Mouse (Mus musculus): ENCODE measurements around the gene Kdm4b.

The Kdm4b gene

GRCm38 (mm10) chr17:56371029-56371660 lies 45.3 kb downstream of the Kdm4b start:
- in situ Hi-C loops (cut with MboI; ENCODE audit: low pct_unique_long_range_greater_than_20kb in 1 of 2, low sequenced_read_pairs in 2 of 2, unreplicated experiment in 1 of 2), result loop anchor here in 1 of 2 experiments (25.0 kb wide), 1 partner anchor 291 kb away; the partner anchor contains the start of gene Ranbp3

GRCm38 (mm10) chr17:56372109-56372508 lies 46.2 kb downstream of the Kdm4b start:
- in situ Hi-C loops (cut with MboI; ENCODE audit: low pct_unique_long_range_greater_than_20kb in 1 of 2, low sequenced_read_pairs in 2 of 2, unreplicated experiment in 1 of 2), result loop anchor here in 1 of 2 experiments (25.0 kb wide), 1 partner anchor 290 kb away; the partner anchor contains the start of gene Ranbp3

GRCm38 (mm10) chr17:56373136-56374034 lies 47.5 kb downstream of the Kdm4b start:
- in situ Hi-C loops (cut with MboI; ENCODE audit: low pct_unique_long_range_greater_than_20kb in 1 of 2, low sequenced_read_pairs in 2 of 2, unreplicated experiment in 1 of 2), result loop anchor here in 1 of 2 experiments (25.0 kb wide), 1 partner anchor 289 kb away; the partner anchor contains the start of gene Ranbp3

- in situ Hi-C loops (cut with MboI; ENCODE audit: low pct_unique_long_range_greater_than_20kb in 1 of 2, low sequenced_read_pairs in 2 of 2, unreplicated experiment in 1 of 2), result loop anchor here in 1 of 2 experiments (25.0 kb wide), 1 partner anchor 287 kb away; the partner anchor contains the start of gene Ranbp3
Observed at GRCm38 (mm10) chr17:56374851-56375250, 49.0 kb downstream of the Kdm4b start.

- in situ Hi-C loops (cut with MboI; ENCODE audit: low pct_unique_long_range_greater_than_20kb in 1 of 2, low sequenced_read_pairs in 2 of 2, unreplicated experiment in 1 of 2), result no loop called here
Observed at GRCm38 (mm10) chr17:56379281-56379834, 53.5 kb downstream of the Kdm4b start.

GRCm38 (mm10) chr17:56380286-56380685 lies 54.4 kb downstream of the Kdm4b start:
- in situ Hi-C loops (cut with MboI; ENCODE audit: low pct_unique_long_range_greater_than_20kb in 1 of 2, low sequenced_read_pairs in 2 of 2, unreplicated experiment in 1 of 2), result no loop called here

- in situ Hi-C loops (cut with MboI; ENCODE audit: low pct_unique_long_range_greater_than_20kb in 1 of 2, low sequenced_read_pairs in 2 of 2, unreplicated experiment in 1 of 2), result no loop called here
Observed at GRCm38 (mm10) chr17:56381183-56381582, 55.3 kb downstream of the Kdm4b start.

GRCm38 (mm10) chr17:56382997-56383396 lies 57.1 kb downstream of the Kdm4b start:
- in situ Hi-C loops (cut with MboI; ENCODE audit: low pct_unique_long_range_greater_than_20kb in 1 of 2, low sequenced_read_pairs in 2 of 2, unreplicated experiment in 1 of 2), result no loop called here

- in situ Hi-C loops (cut with MboI; ENCODE audit: low pct_unique_long_range_greater_than_20kb in 1 of 2, low sequenced_read_pairs in 2 of 2, unreplicated experiment in 1 of 2), result no loop called here
Observed at GRCm38 (mm10) chr17:56384903-56385302, 59.0 kb downstream of the Kdm4b start.

GRCm38 (mm10) chr17:56387612-56388011 lies 61.8 kb downstream of the Kdm4b start:
- in situ Hi-C loops (cut with MboI; ENCODE audit: low pct_unique_long_range_greater_than_20kb in 1 of 2, low sequenced_read_pairs in 2 of 2, unreplicated experiment in 1 of 2), result no loop called here

- in situ Hi-C loops (cut with MboI; ENCODE audit: low pct_unique_long_range_greater_than_20kb in 1 of 2, low sequenced_read_pairs in 2 of 2, unreplicated experiment in 1 of 2), result no loop called here
Observed at GRCm38 (mm10) chr17:56393238-56393637, 67.4 kb downstream of the Kdm4b start.

- in situ Hi-C loops (cut with MboI; ENCODE audit: low pct_unique_long_range_greater_than_20kb in 1 of 2, low sequenced_read_pairs in 2 of 2, unreplicated experiment in 1 of 2), result no loop called here
Observed at GRCm38 (mm10) chr17:56393889-56394288, 68.0 kb downstream of the Kdm4b start.

GRCm38 (mm10) chr17:56396051-56396450 lies 70.2 kb downstream of the Kdm4b start:
- in situ Hi-C loops (cut with MboI; ENCODE audit: low pct_unique_long_range_greater_than_20kb in 1 of 2, low sequenced_read_pairs in 2 of 2, unreplicated experiment in 1 of 2), result no loop called here

- in situ Hi-C loops (cut with MboI; ENCODE audit: low pct_unique_long_range_greater_than_20kb in 1 of 2, low sequenced_read_pairs in 2 of 2, unreplicated experiment in 1 of 2), result no loop called here
Observed at GRCm38 (mm10) chr17:56400221-56400620, 74.4 kb downstream of the Kdm4b start.

GRCm38 (mm10) chr17:56401051-56401521 lies 75.2 kb downstream of the Kdm4b start:
- in situ Hi-C loops (cut with MboI; ENCODE audit: low pct_unique_long_range_greater_than_20kb in 1 of 2, low sequenced_read_pairs in 2 of 2, unreplicated experiment in 1 of 2), result no loop called here

- in situ Hi-C loops (cut with MboI; ENCODE audit: low pct_unique_long_range_greater_than_20kb in 1 of 2, low sequenced_read_pairs in 2 of 2, unreplicated experiment in 1 of 2), result no loop called here
Observed at GRCm38 (mm10) chr17:56405341-56405740, 79.5 kb downstream of the Kdm4b start.

- in situ Hi-C loops (cut with MboI; ENCODE audit: low pct_unique_long_range_greater_than_20kb in 1 of 2, low sequenced_read_pairs in 2 of 2, unreplicated experiment in 1 of 2), result no loop called here
Observed at GRCm38 (mm10) chr17:56405856-56406840, 80.3 kb downstream of the Kdm4b start.

GRCm38 (mm10) chr17:56406878-56407277 lies 81.0 kb downstream of the Kdm4b start:
- in situ Hi-C loops (cut with MboI; ENCODE audit: low pct_unique_long_range_greater_than_20kb in 1 of 2, low sequenced_read_pairs in 2 of 2, unreplicated experiment in 1 of 2), result no loop called here
